Mouse (Mus musculus) left cerebral cortex, adult 9 months (tissue): ENCODE data around the gene Zfp791.
A peak's percentile ranks its signal among the peaks of the same experiment; 100 is the strongest.
"Not testable (repeated sequence)": the region's sequence is repeated elsewhere in the genome, so short reads cannot be mapped to it uniquely, and the experiment has no call there.

ENCODE experiments used
- DNase-seq, 2 experiments: peaks; one replicate each; pipeline ENCODE4 v3.0.0; 2022; ENCODE audit warnings: low spot score in 2 of 2

Gene Zfp791

GRCm38 (mm10) chr8:85122995-85123394 is at the start of gene Zfp791:
Gene Zfp791 (minus strand): TSS chr8:85123095.
- DNase-seq = no peak

- DNase-seq = peak in 1 of 2 experiments; percentile 64
Measured at GRCm38 (mm10) chr8:85171291-85171690, 48.4 kb upstream of the Zfp791 start.

- no peak for DNase-seq
Measured at GRCm38 (mm10) chr8:85151624-85152023, 28.7 kb upstream of the Zfp791 start, which contains the start of gene Cks1brt. Gene Cks1brt (plus strand): TSS chr8:85151924.

DNA sequence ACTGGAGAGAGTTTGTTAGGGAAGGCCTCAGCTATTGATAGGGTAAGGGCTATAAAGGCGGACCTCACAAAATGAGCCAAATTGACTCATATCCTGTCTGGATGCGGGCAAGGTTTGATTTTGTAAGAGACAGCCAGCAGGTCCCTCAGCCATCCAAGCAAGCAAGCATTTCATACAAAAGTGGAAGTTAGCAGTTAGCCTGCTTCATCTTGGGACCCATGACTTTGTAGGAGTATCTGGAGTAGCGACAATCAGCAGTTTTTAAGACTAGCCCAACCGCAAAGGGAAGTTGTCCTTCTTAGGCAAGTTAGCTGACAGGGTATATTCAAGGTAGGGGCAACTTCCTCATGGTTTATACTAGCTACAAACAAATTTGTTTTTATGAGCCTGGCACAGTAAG is 19.6 kb upstream of the Zfp791 start:
- DNase-seq = peak in 1 of 2 experiments; percentile 4

DNA sequence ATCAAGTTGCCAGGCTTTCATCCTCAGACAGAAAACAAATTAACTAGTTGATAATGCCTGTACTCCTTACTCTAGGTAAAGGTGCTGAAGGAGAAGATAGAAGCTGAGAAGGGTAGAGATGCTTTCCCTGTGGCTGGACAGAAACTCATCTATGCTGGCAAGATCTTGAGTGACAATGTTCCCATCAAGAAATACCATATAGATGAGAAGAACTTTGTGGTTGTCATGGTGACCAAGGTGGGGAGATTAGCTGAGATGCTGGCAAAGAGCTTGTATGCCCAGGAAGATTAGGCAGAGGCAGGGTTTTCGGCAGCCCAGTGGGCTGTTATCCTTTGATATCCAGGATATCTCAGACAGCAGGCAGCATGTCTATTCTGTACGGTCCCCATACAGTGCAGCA is 12.8 kb upstream of the Zfp791 start:
- DNase-seq = not testable (repeated sequence)

GRCm38 (mm10) chr8:85132335-85132734 is 9.4 kb upstream of the Zfp791 start:
- no peak for DNase-seq

- DNase-seq = no peak
Measured at GRCm38 (mm10) chr8:85123691-85124090, 796 bp upstream of the Zfp791 start.

DNA sequence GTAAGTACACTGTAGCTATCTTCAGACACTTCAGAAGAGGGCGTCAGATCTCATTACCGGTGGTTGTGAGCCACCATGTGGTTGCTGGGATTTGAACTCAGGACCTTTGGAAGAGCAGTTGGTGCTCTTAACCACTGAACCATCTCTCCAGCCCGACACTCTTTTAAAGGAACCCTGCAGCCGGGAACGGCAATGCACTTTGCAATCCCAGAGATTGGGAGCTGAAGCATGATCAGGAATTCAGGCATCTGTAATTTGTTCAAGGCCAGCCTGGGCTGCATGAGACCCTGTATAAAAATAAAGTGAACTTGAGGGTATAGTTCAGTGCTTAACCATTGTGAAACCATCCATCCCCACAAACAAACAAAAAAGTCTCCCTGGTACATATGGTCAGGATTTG is 2.6 kb downstream of the Zfp791 start:
- DNase-seq = not testable (repeated sequence)

DNA sequence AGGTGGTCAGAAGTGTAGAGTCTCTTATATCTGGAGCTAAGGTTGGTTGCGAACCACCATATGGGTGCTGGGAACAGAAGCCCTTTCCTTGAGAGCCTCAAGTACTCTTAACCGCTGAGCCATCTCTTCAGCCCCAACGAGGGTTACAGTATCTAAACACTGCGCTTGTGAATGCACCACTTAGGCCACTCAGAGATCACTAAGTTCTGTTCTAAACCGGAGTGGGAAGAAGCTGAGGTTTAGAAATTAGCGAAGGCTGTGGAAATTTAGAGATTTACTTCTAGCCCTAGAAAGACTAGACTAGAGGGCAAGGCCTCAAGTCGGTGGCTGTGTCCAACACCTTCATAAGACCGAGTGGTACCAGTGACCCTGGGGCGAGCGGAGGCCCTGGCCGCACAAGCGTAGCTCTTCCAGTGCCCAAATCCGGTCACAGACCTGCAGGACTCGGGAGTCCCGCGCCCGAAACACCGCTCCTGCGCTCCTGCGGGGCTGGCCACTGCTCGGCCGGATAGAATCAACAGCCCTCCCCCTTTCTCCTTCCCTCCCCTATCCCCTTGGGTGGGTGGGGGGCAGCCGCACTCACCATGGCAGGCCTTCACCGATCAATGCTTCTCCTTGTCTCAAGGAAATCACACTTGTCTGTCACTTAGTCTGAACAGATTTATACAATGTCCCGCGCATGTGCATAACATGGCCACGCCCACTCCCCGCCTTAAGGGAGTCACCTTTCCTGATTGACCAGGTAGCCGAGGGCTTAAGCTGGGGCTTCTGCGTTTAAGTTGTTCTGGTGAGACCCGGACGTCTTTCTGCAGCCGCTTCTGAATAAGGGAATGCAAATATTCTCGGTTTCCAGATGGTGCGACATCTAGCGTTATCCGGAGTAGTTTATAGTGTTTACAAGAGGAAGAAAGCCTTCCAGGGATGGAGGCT is 3.6 kb downstream of the Zfp791 start:
- DNase-seq = peak; percentile 53 to 86

DNA sequence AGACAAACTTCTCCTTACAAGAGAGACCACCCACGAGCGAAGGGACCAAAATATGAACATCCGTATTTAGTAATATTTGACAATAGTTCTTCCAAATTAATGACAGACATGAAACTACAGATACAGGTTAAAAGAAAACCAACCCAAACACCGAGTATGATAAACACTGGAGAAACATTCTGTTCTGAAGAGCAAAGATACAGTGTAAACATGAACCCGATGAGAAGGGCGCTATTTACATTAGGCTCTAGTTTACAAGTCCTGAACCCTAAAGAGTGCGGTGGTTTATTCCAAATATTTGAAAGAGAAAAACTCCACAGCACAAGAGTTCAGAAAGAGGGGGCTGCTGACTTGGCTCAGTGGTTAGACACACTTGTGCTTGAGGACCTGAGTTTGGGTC is 5.9 kb downstream of the Zfp791 start:
- no peak for DNase-seq

DNA sequence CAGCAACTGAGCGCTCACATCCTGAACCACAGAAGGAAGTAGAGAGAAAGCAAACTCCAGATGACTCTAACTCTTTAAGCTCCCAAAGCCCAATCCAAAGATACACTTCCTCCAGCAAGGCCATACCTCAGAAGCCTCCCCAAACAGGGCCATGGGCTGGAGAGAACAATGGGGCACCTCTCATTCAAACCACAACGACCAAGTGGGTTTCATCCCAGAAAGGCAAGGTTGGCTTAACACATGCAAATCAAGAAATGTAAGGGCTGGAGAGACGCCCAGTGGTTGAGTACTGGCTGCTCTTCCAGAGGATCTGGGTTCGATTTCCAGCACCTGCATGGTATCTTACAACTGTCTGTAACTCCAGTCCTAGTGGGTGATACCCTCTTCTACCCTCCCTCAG is 7.4 kb downstream of the Zfp791 start:
- no peak for DNase-seq

GRCm38 (mm10) chr8:85113241-85113640 is 9.7 kb downstream of the Zfp791 start:
- no peak for DNase-seq

GRCm38 (mm10) chr8:85100076-85100665 is 22.7 kb downstream of the Zfp791 start:
- no peak for DNase-seq

DNA sequence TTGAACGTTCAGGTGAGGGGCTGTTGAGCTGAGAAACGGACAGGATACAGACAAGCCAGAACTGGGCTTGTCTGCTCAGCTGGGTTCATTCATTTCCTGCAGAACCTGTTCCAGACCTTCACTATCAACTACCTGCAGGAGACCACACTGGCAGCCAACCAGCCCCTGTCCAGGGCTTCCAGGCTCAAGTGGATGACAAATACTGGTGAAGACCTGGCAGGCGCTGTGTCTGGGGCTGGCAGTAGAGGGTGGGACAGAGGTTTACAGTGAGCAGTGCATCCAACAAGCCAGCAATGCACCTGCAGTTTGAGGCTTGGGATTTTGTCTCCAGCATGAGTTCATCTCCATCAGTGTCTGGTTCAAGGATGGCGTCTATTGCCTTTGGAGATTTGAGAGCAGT is 26.0 kb downstream of the Zfp791 start:
- no peak for DNase-seq

DNA sequence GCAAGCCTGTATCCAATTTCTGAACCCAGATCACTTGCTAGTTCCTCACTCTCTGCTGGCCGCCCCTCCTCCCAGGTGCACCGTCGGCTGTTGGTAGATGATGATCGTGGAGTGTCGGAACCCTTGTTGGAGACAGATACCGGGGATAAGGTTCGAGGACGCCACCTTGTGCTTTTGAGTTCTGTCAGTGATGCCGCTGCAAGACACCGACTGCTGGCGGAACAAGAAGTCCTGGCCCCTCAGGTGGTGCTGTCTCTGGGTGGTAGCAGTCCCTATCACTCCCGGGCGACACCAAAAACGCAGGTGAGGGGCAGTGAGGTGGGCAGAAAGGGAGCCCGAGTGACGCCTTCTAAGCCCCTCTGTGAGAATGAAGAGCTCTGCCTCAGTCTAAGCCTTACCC is 26.7 kb downstream of the Zfp791 start:
- DNase-seq = no peak

- DNase-seq = no peak
Measured at GRCm38 (mm10) chr8:85095566-85095965, 27.3 kb downstream of the Zfp791 start.

DNA sequence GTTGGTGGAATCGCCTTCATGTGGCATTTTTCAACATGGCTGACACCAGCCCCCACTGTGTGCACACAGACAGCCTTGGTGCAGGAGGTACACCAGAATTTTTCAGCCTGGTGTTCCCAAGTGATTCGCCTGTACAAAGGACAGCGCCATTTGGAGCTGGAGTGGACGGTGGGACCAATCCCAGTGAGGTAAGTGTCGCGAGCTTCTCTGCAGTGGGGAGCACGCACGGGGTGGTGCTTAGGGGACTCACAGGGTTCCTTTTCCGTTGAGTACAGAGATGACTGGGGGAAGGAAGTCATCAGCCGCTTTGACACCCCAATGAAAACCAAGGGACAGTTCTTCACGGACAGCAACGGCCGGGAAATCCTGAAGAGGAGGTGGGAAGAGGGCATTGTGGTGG is 27.8 kb downstream of the Zfp791 start:
- no peak for DNase-seq

DNA sequence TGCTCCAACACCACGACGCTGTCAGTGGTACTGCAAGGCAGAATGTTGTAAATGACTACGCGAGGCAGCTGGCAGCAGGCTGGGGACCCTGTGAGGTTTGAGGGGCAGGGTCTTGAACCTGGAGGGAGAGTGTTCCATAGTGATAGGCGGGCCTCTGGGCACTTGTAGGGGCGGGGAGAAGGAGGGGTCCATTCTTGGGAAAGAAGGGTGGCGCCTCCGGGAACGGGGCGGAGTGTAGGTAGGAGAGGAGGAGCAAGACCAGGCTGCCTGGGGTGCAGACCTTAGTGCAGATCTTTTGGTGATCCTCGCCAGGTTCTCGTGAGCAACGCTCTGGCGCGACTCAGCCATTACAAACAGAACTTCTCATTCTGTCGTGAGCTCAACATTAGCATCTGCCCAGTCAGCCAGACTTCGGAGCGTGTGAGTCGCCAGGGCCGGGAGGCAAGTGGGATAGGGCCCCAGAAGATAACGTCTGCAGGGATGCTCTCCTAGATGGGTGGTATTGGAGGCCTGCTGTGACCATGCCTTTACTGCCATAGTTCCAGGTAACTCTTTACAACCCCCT is 31.3 kb downstream of the Zfp791 start:
- DNase-seq = no peak

DNA sequence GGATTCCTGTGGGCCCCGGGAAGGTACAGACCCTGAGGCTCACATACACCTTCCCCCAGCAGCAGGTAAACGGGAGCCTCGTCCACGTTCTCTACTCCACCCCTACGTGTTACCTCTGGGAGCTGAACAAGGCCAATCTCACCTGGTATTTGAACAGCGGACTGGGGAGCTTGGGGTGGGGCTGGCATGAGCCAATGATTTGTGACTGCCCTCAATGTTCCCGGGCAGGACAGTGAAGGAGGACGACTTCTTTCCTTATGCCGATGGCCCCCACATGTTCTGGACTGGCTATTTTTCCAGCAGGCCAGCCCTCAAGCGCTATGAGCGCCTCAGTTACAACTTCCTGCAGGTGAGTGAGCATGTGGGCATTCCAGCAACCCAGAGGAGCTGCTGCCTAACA is 32.0 kb downstream of the Zfp791 start:
- DNase-seq = no peak

GRCm38 (mm10) chr8:85088771-85089170 is 34.1 kb downstream of the Zfp791 start:
- no peak for DNase-seq

- DNase-seq = no peak
Measured at GRCm38 (mm10) chr8:85086238-85086637, 36.7 kb downstream of the Zfp791 start.

- no peak for DNase-seq
Measured at GRCm38 (mm10) chr8:85084633-85085032, 38.3 kb downstream of the Zfp791 start.
